8 mouse cellular contexts compared by ENCODE assay signal in genomic region chr5:3341111-3341911, GRCm38 (mm10). TPM values are rescaled to one million over a fixed set of nuclear protein-coding genes. Genes with fewer than 3 reads are reported as not detected.
A peak's percentile ranks its signal among the peaks of the same experiment; 100 is the strongest.
DNase-seq lines count a peak whose midpoint lies in the region; ATAC-seq and TF ChIP-seq lines count a peak whose summit lies in the region.

TSS of gene Cdk6 (plus strand) at chr5:3341485.

- H3K9ac ChIP-seq in forebrain, embryonic 13.5 days: peak within 1 kb of the TSS; percentile 73
- H3K9ac ChIP-seq in lung, embryonic 16.5 days (ENCODE audit: low read length): peak within 1 kb of the TSS; percentile 95

- peak; percentile 39 to 51 for DNase-seq in CD8-positive naive resting alpha-beta T cell, adult 2 months (ENCODE audit: low read depth in 2 of 2, low spot score in 2 of 2)
- peak; percentile 66 to 72 for DNase-seq in heart, postnatal 14 days
- peak; percentile 62 to 75 for DNase-seq in kidney, postnatal 4 days
- peak; percentile 82 for DNase-seq in thymus, postnatal 25 days

- TF ChIP-seq POLR2A in bone marrow macrophage, adult 2 months (IDR thresholded peaks at IDR 0.05; ENCODE audit: borderline replicate concordance, low read depth, low read length): no peak
- TF ChIP-seq POLR2A in olfactory bulb, adult 2 months (IDR thresholded peaks at IDR 0.05; ENCODE audit: insufficient read depth, low read depth, low read length): no peak

- ATAC-seq in forebrain, embryonic 13.5 days: peak; percentile 31
- ATAC-seq in lung, embryonic 16.5 days (ENCODE audit: low read depth): peak; percentile 63

- no peaks in the 10 kb centered on the region for H3K9me3 ChIP-seq in forebrain, embryonic 13.5 days (replicated peaks)
- no peaks in the 10 kb centered on the region for H3K9me3 ChIP-seq in lung, embryonic 16.5 days (ENCODE audit: control insufficient read depth, low read length)

- TF ChIP-seq CTCF in bone marrow macrophage, adult 2 months (IDR thresholded peaks at IDR 0.05; ENCODE audit: low read depth, low read length): no peak
- no peak for TF ChIP-seq CTCF in olfactory bulb, adult 2 months (IDR thresholded peaks at IDR 0.05; ENCODE audit: insufficient read depth, low read depth, low read length)

- peak within 1 kb of the TSS; percentile 93 for H3K4me2 ChIP-seq in forebrain, embryonic 13.5 days
- H3K4me2 ChIP-seq in lung, embryonic 16.5 days (ENCODE audit: low read depth, low read length): peak within 1 kb of the TSS; percentile 90

- H3K36me3 ChIP-seq in forebrain, embryonic 13.5 days (ENCODE audit: poor library complexity, severe bottlenecking): no peaks in the 10 kb centered on the region
- no peaks in the 10 kb centered on the region for H3K36me3 ChIP-seq in lung, embryonic 16.5 days (ENCODE audit: control insufficient read depth, insufficient read depth, low read length)

- WGBS in forebrain, embryonic 13.5 days: under 1% methylated on average over 58 of the region's 59 CpGs
- whole genome bisulfite sequencing in lung, embryonic 16.5 days: 0% methylated on average over 56 of the region's 59 CpGs
- WGBS in olfactory bulb, adult 2 months: under 1% methylated on average over 57 of the region's 59 CpGs

- peaks cover 6% of the 10 kb centered on the region; the same call in 1 of the 2 replicates for H3K27me3 ChIP-seq in forebrain, embryonic 13.5 days
- H3K27me3 ChIP-seq in lung, embryonic 16.5 days (ENCODE audit: control insufficient read depth, insufficient read depth, low read depth, low read length): no peaks in the 10 kb centered on the region

- peak within 1 kb of the TSS; percentile 39 for H3K27ac ChIP-seq in bone marrow macrophage, adult 2 months (ENCODE audit: insufficient read depth, low read depth, low read length)
- H3K27ac ChIP-seq in forebrain, embryonic 13.5 days: peak within 1 kb of the TSS; percentile 57
- peak within 1 kb of the TSS; percentile 95 for H3K27ac ChIP-seq in lung, embryonic 16.5 days (ENCODE audit: low read length)
- no peak within 1 kb of the TSS for H3K27ac ChIP-seq in olfactory bulb, adult 2 months (ENCODE audit: insufficient read depth, low read depth, low read length)

- peaks cover 2% of the 10 kb centered on the region; the same call in 1 of the 2 replicates for H3K4me1 ChIP-seq in bone marrow macrophage, adult 2 months (ENCODE audit: control insufficient read depth, insufficient read depth, low read length)
- peaks cover 27% of the 10 kb centered on the region for H3K4me1 ChIP-seq in forebrain, embryonic 13.5 days
- H3K4me1 ChIP-seq in lung, embryonic 16.5 days (replicated peaks; ENCODE audit: control insufficient read depth, insufficient read depth, low read length): peaks cover 3% of the 10 kb centered on the region; the same call in 1 of the 2 replicates
- H3K4me1 ChIP-seq in olfactory bulb, adult 2 months (ENCODE audit: control insufficient read depth, insufficient read depth, low read length): peaks cover 27% of the 10 kb centered on the region

- peak within 1 kb of the TSS; percentile 91 for H3K4me3 ChIP-seq in bone marrow macrophage, adult 2 months (ENCODE audit: insufficient read depth, low read length)
- peak within 1 kb of the TSS; percentile 62 for H3K4me3 ChIP-seq in forebrain, embryonic 13.5 days
- peak within 1 kb of the TSS; percentile 86 for H3K4me3 ChIP-seq in lung, embryonic 16.5 days (ENCODE audit: low read length)
- peak within 1 kb of the TSS; percentile 53 for H3K4me3 ChIP-seq in olfactory bulb, adult 2 months (ENCODE audit: insufficient read depth, low read depth, low read length)

- intact Hi-C loops in heart, postnatal 14 days (cut with DNase I): loop anchor here (5.0 kb wide), 3 partner anchors 41 to 189 kb away; no protein-coding TSS in a partner anchor

RNA-seq across cellular contexts. Expression of gene Cdk6, which starts in this region (rescaled TPM):
- 24.1 and 25.7 TPM in 2 replicates for polyA plus RNA-seq in bone marrow macrophage, adult 2 months (2012; ENCODE audit: insufficient read depth, insufficient read length, missing spikeins)
- polyA plus RNA-seq in forebrain, embryonic 13.5 days (2015; fragmentation: Nextera tagmentation; extraction: Ambion mirVana): 30.3 and 34.4 TPM in 2 replicates
- total RNA-seq in heart, postnatal 14 days (2021): 10 to 100 TPM; 22.9 to 26.1 TPM
- polyA plus RNA-seq in lung, embryonic 16.5 days (2015; fragmentation: Nextera tagmentation; extraction: Ambion mirVana): 33.7 and 36.7 TPM in 2 replicates
- 52.8 TPM in 1 of 2 replicates, not detected in the other for polyA plus RNA-seq in olfactory bulb, adult 2 months (2012; ENCODE audit: insufficient read depth, insufficient read length, low replicate concordance, missing spikeins)
